In the genomic region with DNA sequence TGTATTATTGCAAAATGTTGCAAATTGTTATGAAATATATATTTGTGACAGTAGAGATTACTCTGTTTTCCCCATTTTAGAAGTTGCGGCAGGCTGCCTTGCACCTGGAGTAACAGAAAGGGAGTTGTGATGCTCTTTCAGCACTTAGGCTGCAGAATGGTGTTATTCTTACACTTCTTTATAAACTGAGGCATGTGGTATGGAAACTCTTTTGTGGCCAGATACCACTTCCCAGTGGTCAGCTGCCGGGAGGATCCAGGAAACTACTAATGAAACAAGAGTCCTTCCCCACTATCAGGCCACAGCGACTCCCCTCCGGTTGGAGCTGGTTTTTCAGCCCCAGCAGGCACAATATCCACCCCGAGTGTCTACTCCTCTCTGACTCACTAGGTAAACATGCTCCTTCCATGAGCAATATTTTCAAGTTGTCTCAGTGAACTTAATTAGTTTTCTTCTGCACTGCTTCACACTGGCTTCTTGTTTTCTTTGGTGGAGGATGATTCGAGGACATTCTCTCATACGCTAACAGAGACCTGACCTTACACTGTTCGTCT, we compare ENCODE assay signal across 14 mouse cellular contexts. TPM values are rescaled to one million over a fixed set of nuclear protein-coding genes. Genes with fewer than 3 reads are reported as not detected.
DNase-seq lines count a peak whose midpoint lies in the region; ATAC-seq and TF ChIP-seq lines count a peak whose summit lies in the region.
"Had no signal": no experiment of that assay in that cellular context is flagged by ENCODE, and none has a peak within 500 bp of the region (broad histone marks: within the 10 kb centered on the region; RNA-seq: fewer than 3 reads in every experiment).

No protein-coding gene starts in this region.

- TF ChIP-seq POLR2A in CH12.LX (IDR thresholded peaks at IDR 0.05; ENCODE audit: low read depth, low read length), result no peak

- DNase-seq in heart, adult 11 months, result peak; percentile 86
- DNase-seq in heart, postnatal 36 days, result no peak
- DNase-seq in CH12.LX (ENCODE audit: extremely low read depth), result no peak
- peak; percentile 32 for DNase-seq in lung, postnatal 36 days
- DNase-seq in left cerebral cortex, postnatal 14 days (ENCODE audit: low spot score in 2 of 2), result no peak
- DNase-seq in frontal cortex, adult 2 months (ENCODE audit: extremely low spot score in 1 of 2, low spot score in 1 of 2), result no peak
- no peak for DNase-seq in right cerebral cortex, postnatal 36 days (ENCODE audit: low spot score in 2 of 2)
- DNase-seq: adrenal gland, postnatal 10 days; cerebellum, adult 8-10 months had no signal

- peak; percentile 91 for ATAC-seq in intestine, embryonic 16.5 days

- WGBS in intestine, embryonic 16.5 days, result 46% methylated on average over 8 of the region's 8 CpGs

- no peak overlapping the region for H3K9ac ChIP-seq in CH12.LX (ENCODE audit: insufficient read depth, low read depth)
- H3K9ac ChIP-seq in intestine, embryonic 16.5 days (ENCODE audit: low read depth, low read length), result no peak overlapping the region
- H3K9ac ChIP-seq: heart, embryonic 13.5 days; limb, embryonic 13.5 days had no signal

- in situ Hi-C loops in CH12.LX (cut with MboI; ENCODE audit: low pct_ligation_motif_present, low pct_unique_long_range_greater_than_20kb, low sequenced_read_pairs), result no loop called here

- H3K27me3 ChIP-seq in CH12.LX (replicated peaks), result no peaks in the 10 kb centered on the region
- no peaks in the 10 kb centered on the region for H3K27me3 ChIP-seq in intestine, embryonic 16.5 days (replicated peaks; ENCODE audit: control insufficient read depth, insufficient read depth, low read length)
- H3K27me3 ChIP-seq: heart, embryonic 13.5 days; limb, embryonic 13.5 days had no signal

- H3K4me1 ChIP-seq in CH12.LX (ENCODE audit: control insufficient read depth in 1 of 2, insufficient read depth in 2 of 2), result peaks cover 3 to 17% of the 10 kb centered on the region in 2 experiments
- H3K4me1 ChIP-seq in intestine, embryonic 16.5 days (ENCODE audit: control insufficient read depth, insufficient read depth, low read length), result no peaks in the 10 kb centered on the region

- H3K4me2 ChIP-seq in CH12.LX (ENCODE audit: insufficient read depth, low read depth, poor library complexity, severe bottlenecking), result no peak overlapping the region
- H3K4me2 ChIP-seq in intestine, embryonic 16.5 days (ENCODE audit: low read depth, low read length), result no peak overlapping the region
- H3K4me2 ChIP-seq: heart, embryonic 13.5 days; limb, embryonic 13.5 days had no signal

- no peaks in the 10 kb centered on the region for H3K79me2 ChIP-seq in CH12.LX (replicated peaks; ENCODE audit: control insufficient read depth, extremely low read depth, insufficient read depth, poor library complexity, severe bottlenecking)

- dilution Hi-C loops in CH12.LX (cut with MboI; ENCODE audit: extremely low pct_ligation_motif_present, extremely low pct_unique_long_range_greater_than_20kb, low sequenced_read_pairs), result no loop called here

- TF ChIP-seq RAD21 in CH12.LX (IDR thresholded peaks at IDR 0.05; ENCODE audit: low read depth, low read length), result no peak

- H3K9me3 ChIP-seq in CH12.LX (replicated peaks; ENCODE audit: low read length), result no peaks in the 10 kb centered on the region
- no peaks in the 10 kb centered on the region for H3K9me3 ChIP-seq in intestine, embryonic 16.5 days (ENCODE audit: control insufficient read depth, low read length)
- H3K9me3 ChIP-seq: heart, embryonic 13.5 days; limb, embryonic 13.5 days had no signal

- TF ChIP-seq EP300 in CH12.LX (IDR thresholded peaks at IDR 0.05; ENCODE audit: low read length), result peak; percentile 22; the same call in 1 of the 2 replicates

- TF ChIP-seq CTCF in CH12.LX (conservative IDR thresholded peaks at IDR 0.05 in 1 of 2, IDR thresholded peaks at IDR 0.05 in 1 of 2; ENCODE audit: low read depth in 2 of 2, low read length in 2 of 2), result no peak

- H3K36me3 ChIP-seq in CH12.LX (replicated peaks in 1 of 2; ENCODE audit: control insufficient read depth in 1 of 2, insufficient read depth in 1 of 2, low read length in 1 of 2), result peaks cover 0 to 9% of the 10 kb centered on the region in 2 experiments
- H3K36me3 ChIP-seq in intestine, embryonic 16.5 days (ENCODE audit: control insufficient read depth, insufficient read depth, low read length), result no peaks in the 10 kb centered on the region; the same call in 1 of the 2 replicates

- H3K27ac ChIP-seq in CH12.LX (ENCODE audit: insufficient read depth, low read depth), result no peak overlapping the region
- H3K27ac ChIP-seq in intestine, embryonic 16.5 days (ENCODE audit: low read length), result no peak overlapping the region
- H3K27ac ChIP-seq: heart, embryonic 13.5 days; limb, embryonic 13.5 days had no signal

- intact Hi-C loops in heart, postnatal 36 days (cut with DNase I), result no loop called here
- intact Hi-C loops in left cerebral cortex, postnatal 14 days (cut with DNase I), result no loop called here

- no peak overlapping the region for H3K4me3 ChIP-seq in CH12.LX (replicated peaks in 1 of 3; ENCODE audit: low read depth in 2 of 3, low read length in 2 of 3, poor library complexity in 1 of 3)
- H3K4me3 ChIP-seq in intestine, embryonic 16.5 days (ENCODE audit: low read length), result no peak overlapping the region
- H3K4me3 ChIP-seq: heart, embryonic 13.5 days; limb, embryonic 13.5 days had no signal

TF ChIP-seq in CH12.LX, 34 proteins besides CTCF, POLR2A, EP300 and RAD21:
- no peak for TF ChIP-seq RCOR1 (conservative IDR thresholded peaks at IDR 0.05; ENCODE audit: low read depth, low read length)
- TF ChIP-seq MYC (IDR thresholded peaks at IDR 0.05; ENCODE audit: low read depth, low read length), result no peak
- TF ChIP-seq MAFK (IDR thresholded peaks at IDR 0.05; ENCODE audit: insufficient replicate concordance, low read length), result no peak
- TF ChIP-seq BHLHE40 (IDR thresholded peaks at IDR 0.05; ENCODE audit: low read depth, low read length), result no peak
- no peak for TF ChIP-seq GABPA (IDR thresholded peaks at IDR 0.05; ENCODE audit: insufficient replicate concordance, low read depth, low read length)
- no peak for TF ChIP-seq KAT2A (IDR thresholded peaks at IDR 0.05; ENCODE audit: insufficient replicate concordance, low read length)
- no peak for TF ChIP-seq POLR2AphosphoS2 (IDR thresholded peaks at IDR 0.05; ENCODE audit: low read depth, low read length)
- TF ChIP-seq ZNF384 (IDR thresholded peaks at IDR 0.05; ENCODE audit: low read depth, low read length), result no peak
- no peak for TF ChIP-seq E2F4 (IDR thresholded peaks at IDR 0.05; ENCODE audit: insufficient replicate concordance, low read depth, low read length)
- no peak for TF ChIP-seq ETS1 (conservative IDR thresholded peaks at IDR 0.05; ENCODE audit: low read depth, low read length)
- no peak for TF ChIP-seq CHD2 (IDR thresholded peaks at IDR 0.05; ENCODE audit: low read length)
- TF ChIP-seq TBP (conservative IDR thresholded peaks at IDR 0.05; ENCODE audit: low read depth, low read length), result no peak
- TF ChIP-seq TCF12 (IDR thresholded peaks at IDR 0.05; ENCODE audit: low read depth, low read length), result no peak
- TF ChIP-seq CHD1 (IDR thresholded peaks at IDR 0.05; ENCODE audit: low read depth, low read length), result no peak
- no peak for TF ChIP-seq MXI1 (IDR thresholded peaks at IDR 0.05; ENCODE audit: low read depth, low read length)

RNA-seq across cellular contexts. Expression of a gene that starts 46.4 kb away (rescaled TPM):
- total RNA-seq in heart, postnatal 36 days (2021), result 10 to 100 TPM; 13.3 to 16.2 TPM
- total RNA-seq in CH12.LX (2012; rRNA removed) (1.9 and 2.3 TPM in 2 replicates), CH12.LX (2014; rRNA removed) (1.8 TPM in 2 replicates)
- polyA plus RNA-seq in CH12.LX (2012; ENCODE audit: insufficient read length, low read depth), result 2.7 and 2.9 TPM in 2 replicates
- 4.7 and 5.5 TPM in 2 replicates for polyA plus RNA-seq in intestine, embryonic 16.5 days (2015; fragmentation: Nextera tagmentation; extraction: Ambion mirVana)
- total RNA-seq in left cerebral cortex, postnatal 14 days (2021), result 1 to 10 TPM; 9.0 to 9.9 TPM
- polyA plus RNA-seq in frontal cortex, adult 2 months (2012; rRNA removed), result 5.6 and 7.3 TPM in 2 replicates

RNA-seq across cellular contexts. Expression of a gene that starts 50.7 kb away (rescaled TPM):
- total RNA-seq in heart, postnatal 36 days (2021), result not detected
- total RNA-seq in CH12.LX (2012; rRNA removed), result not detected in 2 replicates
- not detected in 2 replicates for total RNA-seq in CH12.LX (2014; rRNA removed)
- polyA plus RNA-seq in CH12.LX (2012; ENCODE audit: insufficient read length, low read depth), result not detected in 2 replicates
- not detected in 2 replicates for polyA plus RNA-seq in intestine, embryonic 16.5 days (2015; fragmentation: Nextera tagmentation; extraction: Ambion mirVana)
- total RNA-seq in left cerebral cortex, postnatal 14 days (2021), result not detected
- not detected in 2 replicates for polyA plus RNA-seq in frontal cortex, adult 2 months (2012; rRNA removed)
- total RNA-seq: adrenal gland, postnatal 10 days; megakaryocyte, adult 5-6 weeks; neutrophil, adult 5-6 weeks had no signal
- polyA plus RNA-seq: heart, embryonic 13.5 days; limb, embryonic 13.5 days had no signal

Comparison
In these comparisons a context has a peak if more than half of its experiments do, and no peak if none do; other contexts are left out.
1. DNase-seq: peak in heart, adult 11 months (single experiment) and lung, postnatal 36 days (single experiment); none in heart, postnatal 36 days (0 of 2), CH12.LX (single experiment), left cerebral cortex, postnatal 14 days (0 of 2), frontal cortex, adult 2 months (0 of 2) and right cerebral cortex, postnatal 36 days (0 of 2).